In the genomic region with DNA sequence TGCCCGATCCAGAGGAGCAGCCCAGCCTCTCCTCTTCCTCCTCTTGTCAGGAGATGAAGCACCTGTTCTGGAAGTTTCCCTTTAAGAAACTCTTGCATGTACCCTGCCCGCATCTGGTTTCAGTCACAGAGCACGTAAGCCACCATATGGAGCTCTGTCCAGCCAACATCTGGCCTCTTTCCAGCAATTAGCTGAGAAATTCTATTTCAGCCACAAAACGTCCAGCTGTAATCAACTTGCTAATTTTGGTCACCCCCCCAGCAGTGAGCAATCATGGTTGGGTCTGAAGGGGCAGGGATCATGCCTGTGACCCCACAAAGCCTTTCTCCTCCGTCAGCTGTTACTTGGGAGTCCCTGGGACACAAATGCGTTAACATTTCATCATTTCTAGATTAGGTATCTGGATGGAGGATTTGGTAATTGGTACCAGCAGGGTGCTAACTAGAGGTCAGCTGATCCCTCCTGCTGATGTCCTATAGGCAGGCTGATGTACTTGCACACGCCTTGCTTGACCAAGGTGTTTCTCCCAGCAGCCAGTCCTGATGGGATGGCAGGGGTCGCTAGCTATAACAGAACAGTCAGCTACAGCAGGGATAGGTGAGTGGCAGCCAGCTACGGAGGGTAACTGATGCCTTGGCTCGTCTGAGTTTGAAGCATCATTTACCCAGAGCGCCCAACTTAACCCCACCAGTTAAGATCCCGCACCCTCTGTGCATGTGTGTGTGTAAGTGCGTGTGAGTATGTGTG, we compare ENCODE assay signal across 11 mouse cellular contexts.
DNase-seq lines count a peak whose midpoint lies in the region; ATAC-seq and TF ChIP-seq lines count a peak whose summit lies in the region.
"Had no signal": no experiment of that assay in that cellular context is flagged by ENCODE, and none has a peak within 500 bp of the region (broad histone marks: within the 10 kb centered on the region; RNA-seq: fewer than 3 reads in every experiment).

No protein-coding gene starts in this region.

- H3K27ac ChIP-seq in lung, embryonic 14.5 days (ENCODE audit: low read depth), result no peak overlapping the region

- no peak overlapping the region for H3K9ac ChIP-seq in lung, embryonic 14.5 days

- H3K27me3 ChIP-seq in lung, embryonic 14.5 days (ENCODE audit: insufficient read depth, low read length), result no peaks in the 10 kb centered on the region

- TF ChIP-seq CTCF in lung, embryonic 14.5 days (IDR thresholded peaks at IDR 0.05; ENCODE audit: low read depth), result no peak

- ATAC-seq in lung, embryonic 14.5 days (ENCODE audit: insufficient read depth), result peak; percentile 60; the same call in 1 of the 2 replicates

- H3K4me1 ChIP-seq in lung, embryonic 14.5 days (ENCODE audit: insufficient read depth), result no peaks in the 10 kb centered on the region

- H3K4me3 ChIP-seq in lung, embryonic 14.5 days (ENCODE audit: low read depth, low read length), result no peak overlapping the region
- H3K4me3 ChIP-seq: myocyte had no signal

- H3K36me3 ChIP-seq in lung, embryonic 14.5 days (ENCODE audit: insufficient read depth), result no peaks in the 10 kb centered on the region

- WGBS in lung, embryonic 14.5 days, result 57% methylated on average over 13 of the region's 13 CpGs

- H3K9me3 ChIP-seq in lung, embryonic 14.5 days (ENCODE audit: low read depth, low read length), result no peaks in the 10 kb centered on the region

- no peak overlapping the region for H3K4me2 ChIP-seq in lung, embryonic 14.5 days

- peak; percentile 7 for DNase-seq in kidney, adult 18-20 months
- DNase-seq in kidney, postnatal 25 days, result no peak
- peak; percentile 83 for DNase-seq in MN1 (ENCODE audit: low spot score)
- peak; percentile 57 for DNase-seq in embryo, embryonic 10.5 days (ENCODE audit: low spot score)
- DNase-seq in lung, embryonic 14.5 days, result peak; percentile 86
- DNase-seq in B cell, adult 2 months, result no peak
- no peak for DNase-seq in adrenal gland, adult 8-10 months
- DNase-seq: adrenal gland, postnatal 36 days; cerebellum, adult 2 months; thymus, postnatal 36 days had no signal

Comparison
In these comparisons a context has a peak if more than half of its experiments do, and no peak if none do; other contexts are left out.
1. DNase-seq: peak in kidney, adult 18-20 months (single experiment), MN1 (single experiment), embryo, embryonic 10.5 days (single experiment) and lung, embryonic 14.5 days (single experiment); none in kidney, postnatal 25 days (0 of 2), B cell, adult 2 months (0 of 2) and adrenal gland, adult 8-10 months (single experiment).